Mouse (Mus musculus): Measurements from ENCODE around the gene 1700037H04Rik. TPM values are rescaled to one million over a fixed set of nuclear protein-coding genes. Genes with fewer than 3 reads are reported as not detected.

Gene 1700037H04Rik
- total RNA-seq, 2 experiments from 2014 or later, result 3.6 to 4.5 TPM

DNA sequence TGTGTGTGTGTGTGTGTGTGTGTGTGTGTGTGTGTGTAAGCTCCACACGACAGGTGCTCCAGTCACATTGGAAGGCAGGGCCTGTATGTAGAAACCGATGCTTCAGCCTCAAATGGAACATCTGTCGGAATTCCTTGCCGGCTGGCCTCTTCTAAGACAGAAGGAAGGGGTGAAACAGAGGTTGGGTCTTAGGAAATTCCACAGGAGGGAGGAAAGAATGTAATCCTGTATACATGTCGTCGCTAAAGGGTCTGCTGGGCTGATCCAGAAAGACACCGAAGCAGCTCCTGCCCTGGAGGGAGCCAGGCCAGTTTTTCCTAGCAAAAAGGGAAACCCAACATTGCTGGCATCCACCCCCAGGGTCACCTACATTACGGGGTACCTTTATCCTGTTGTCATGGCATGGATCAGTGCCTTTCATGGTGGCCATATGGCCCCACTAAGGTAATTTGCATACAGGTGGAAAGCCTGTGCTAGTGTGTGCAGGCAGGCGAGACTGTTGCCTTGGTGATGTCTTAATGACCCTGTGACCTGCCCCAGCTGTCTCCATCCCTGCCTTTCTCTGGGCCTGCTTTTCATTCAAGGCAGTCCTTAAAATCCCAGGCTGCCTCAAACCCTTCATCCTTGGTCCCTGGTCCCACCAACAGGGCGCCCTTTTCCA, 30.6 kb upstream of the 1700037H04Rik start:
- no peak for DNase-seq
- no peak for TF ChIP-seq CTCF (IDR thresholded peaks at IDR 0.05)
- no peak overlapping the region for H3K4me3 ChIP-seq
- no peak overlapping the region for H3K27ac ChIP-seq
- intact Hi-C loops (cut with DNase I), result no loop called here

DNA sequence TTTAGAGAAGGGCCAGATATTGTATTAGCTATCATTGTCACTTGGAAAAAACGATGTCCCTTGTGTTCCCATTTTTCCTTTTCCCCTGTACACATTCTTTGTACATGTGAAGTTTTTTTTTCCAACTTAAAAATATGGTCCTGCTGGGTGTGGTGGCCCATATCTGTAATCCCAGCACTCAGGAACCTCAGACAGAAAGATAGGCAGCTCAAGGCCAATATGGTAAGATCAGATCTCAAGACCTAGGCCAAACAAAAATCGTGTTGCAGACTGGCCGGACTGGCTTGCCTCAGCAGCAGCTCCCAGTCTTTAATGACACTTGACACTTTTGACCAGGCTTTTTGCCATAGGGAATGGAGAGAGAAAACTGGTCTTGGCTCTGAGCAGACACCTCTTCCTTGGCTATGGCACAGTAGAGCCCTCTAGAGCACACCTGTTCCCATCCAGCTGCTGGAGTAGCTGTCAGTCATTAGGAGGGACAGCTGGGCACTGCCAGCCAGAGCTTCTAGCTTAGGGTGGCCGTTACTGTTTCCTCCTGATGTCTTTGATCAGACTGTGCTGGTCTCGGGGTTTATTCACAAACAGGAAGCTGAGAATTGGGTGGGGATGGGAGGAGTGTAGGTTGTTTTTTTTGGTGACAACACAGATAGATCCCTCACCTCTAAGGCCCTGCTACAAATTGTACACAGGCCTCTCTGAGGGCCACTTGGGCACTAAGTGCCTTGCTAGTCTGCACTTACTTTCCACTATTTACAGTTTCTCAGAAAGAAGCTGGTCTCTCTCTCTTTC, 29.8 kb upstream of the 1700037H04Rik start:
- intact Hi-C loops (cut with DNase I), result loop anchor here (10.0 kb wide), 1 partner anchor 325 kb away; no protein-coding TSS in a partner anchor
- no peak overlapping the region for H3K4me3 ChIP-seq
- H3K27ac ChIP-seq, result peak overlapping the region; percentile 48
- no peak for TF ChIP-seq CTCF (IDR thresholded peaks at IDR 0.05)
- DNase-seq, result peak; percentile 74

DNA sequence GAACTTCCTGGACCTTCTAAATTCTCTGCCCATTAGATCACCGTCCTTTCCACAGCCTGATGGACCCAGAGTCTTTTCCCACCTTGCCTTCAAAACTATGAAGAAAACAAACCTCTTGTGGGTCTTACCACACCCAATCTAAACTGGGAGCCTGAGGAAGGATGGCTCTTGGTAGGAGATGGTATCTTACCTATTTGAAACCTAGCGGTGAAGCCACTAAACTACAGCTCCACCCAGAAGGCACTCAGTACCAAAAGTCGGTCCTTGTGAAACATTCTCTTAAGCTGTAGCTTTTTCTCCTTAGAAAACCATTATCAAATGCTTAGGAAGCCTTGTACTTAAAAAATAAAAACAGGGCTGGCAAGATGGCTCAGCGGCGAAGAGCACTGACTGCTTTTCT, 28.4 kb upstream of the 1700037H04Rik start:
- H3K27ac ChIP-seq, result no peak overlapping the region
- intact Hi-C loops (cut with DNase I), result loop anchor here (10.0 kb wide), 1 partner anchor 326 kb away; no protein-coding TSS in a partner anchor
- no peak overlapping the region for H3K4me3 ChIP-seq
- TF ChIP-seq CTCF (IDR thresholded peaks at IDR 0.05), result no peak
- no peak for DNase-seq

DNA sequence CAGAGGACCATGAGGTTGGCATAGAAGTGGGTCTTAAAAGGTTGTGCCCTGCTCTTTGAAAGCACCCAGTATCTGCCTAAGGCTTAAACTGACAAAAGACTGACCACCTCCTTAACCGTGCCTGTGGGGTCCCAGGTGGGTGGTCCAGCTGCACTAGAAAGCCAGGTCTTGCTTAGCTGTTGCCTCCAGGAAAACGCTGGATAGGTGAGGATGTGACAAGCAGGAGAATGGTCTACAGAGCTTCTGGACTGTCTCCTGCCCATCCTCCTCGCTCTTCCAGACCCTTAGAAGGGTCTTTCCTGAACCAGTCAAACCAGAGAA, 27.7 kb upstream of the 1700037H04Rik start:
- Histone ChIP-seq H3K4me3 (peak overlapping the region; percentile 74), H3K27ac (peak overlapping the region; percentile 82)
- no peak for DNase-seq
- TF ChIP-seq CTCF (IDR thresholded peaks at IDR 0.05), result no peak
- intact Hi-C loops (cut with DNase I), result loop anchor here (2.0 to 10.0 kb wide), 2 partner anchors 17 to 327 kb away; no protein-coding TSS in a partner anchor

DNA sequence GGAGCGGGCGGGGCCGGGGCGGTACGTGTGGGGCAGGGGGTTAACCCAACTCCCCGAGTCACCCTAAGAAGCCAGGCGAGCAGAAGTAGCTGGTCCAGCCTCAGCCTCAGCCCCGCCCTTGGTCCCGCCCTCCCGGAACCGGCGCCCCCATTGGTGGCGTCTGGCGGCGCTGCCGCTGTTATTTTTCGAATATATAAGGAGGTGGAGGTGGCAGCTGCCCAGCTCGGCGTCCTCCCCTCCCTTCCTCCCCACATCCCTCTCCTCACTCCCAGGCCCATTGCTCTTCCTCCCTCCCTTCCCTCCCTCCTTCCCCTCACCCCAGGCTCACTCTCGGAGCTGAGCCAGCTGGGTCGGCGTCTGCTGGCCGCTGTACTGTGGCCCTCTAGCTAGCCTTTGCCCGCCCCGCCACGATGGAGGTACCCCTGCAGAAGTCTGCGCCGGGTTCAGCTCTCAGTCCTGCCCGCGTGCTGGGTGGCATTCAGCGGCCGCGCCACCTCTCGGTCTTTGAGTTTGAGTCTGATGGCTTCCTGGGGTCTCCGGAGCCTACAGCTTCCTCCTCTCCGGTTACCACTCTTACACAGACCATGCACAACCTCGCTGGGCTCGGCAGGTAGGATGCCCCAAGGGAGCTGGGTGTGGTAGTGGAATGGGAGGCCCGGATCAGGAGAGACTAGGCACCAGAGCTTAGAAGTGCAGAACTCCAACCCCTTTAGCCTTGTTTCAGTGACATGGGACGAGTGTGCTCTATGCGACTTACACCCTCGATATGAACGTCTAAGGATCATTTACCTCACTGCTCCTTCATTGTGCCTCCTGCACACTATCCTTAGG, 27.1 kb upstream of the 1700037H04Rik start, which contains the start of the genes Cdc25b and Spef1:
Gene Cdc25b (plus strand): TSS at position 179 of the 831 bp plus-strand sequence.
Gene Spef1 (minus strand): TSS at position 512 of the 831 bp plus-strand sequence.
- peak; percentile 38; the same call in 1 of the 2 replicates for TF ChIP-seq CTCF (IDR thresholded peaks at IDR 0.05)
- Histone ChIP-seq H3K4me3 (peak within 1 kb of the TSS; percentile 74), H3K27ac (peak within 1 kb of the TSS; percentile 82)
- intact Hi-C loops (cut with DNase I), result loop anchor here (2.0 to 10.0 kb wide), 2 partner anchors 18 to 328 kb away; no protein-coding TSS in a partner anchor
- DNase-seq, result peak; percentile 92

DNA sequence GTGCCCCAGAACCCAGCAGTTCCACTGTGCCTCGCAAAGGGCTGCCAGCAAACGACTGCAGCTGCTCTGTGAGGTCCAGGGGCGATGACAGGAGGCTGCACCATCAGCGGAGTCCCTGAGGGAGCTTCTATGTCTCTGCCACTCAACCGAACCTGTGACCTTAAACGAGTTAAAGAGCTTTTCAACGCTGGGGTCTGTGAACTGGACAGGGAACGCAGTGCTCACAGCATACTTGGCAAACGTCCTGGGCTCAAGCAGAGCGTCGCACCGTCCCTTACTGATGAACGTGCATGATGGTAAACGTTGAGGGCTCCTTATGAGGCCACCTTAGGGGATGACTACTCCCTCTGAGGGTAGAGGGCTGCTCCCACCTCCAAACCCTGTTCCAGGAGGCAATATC, 26.5 kb upstream of the 1700037H04Rik start:
- H3K27ac ChIP-seq, result peak overlapping the region; percentile 82
- H3K4me3 ChIP-seq, result peak overlapping the region; percentile 74
- peak; percentile 40 for DNase-seq
- TF ChIP-seq CTCF (IDR thresholded peaks at IDR 0.05), result no peak
- intact Hi-C loops (cut with DNase I), result loop anchor here (2.0 to 10.0 kb wide), 2 partner anchors 18 to 328 kb away; no protein-coding TSS in a partner anchor

DNA sequence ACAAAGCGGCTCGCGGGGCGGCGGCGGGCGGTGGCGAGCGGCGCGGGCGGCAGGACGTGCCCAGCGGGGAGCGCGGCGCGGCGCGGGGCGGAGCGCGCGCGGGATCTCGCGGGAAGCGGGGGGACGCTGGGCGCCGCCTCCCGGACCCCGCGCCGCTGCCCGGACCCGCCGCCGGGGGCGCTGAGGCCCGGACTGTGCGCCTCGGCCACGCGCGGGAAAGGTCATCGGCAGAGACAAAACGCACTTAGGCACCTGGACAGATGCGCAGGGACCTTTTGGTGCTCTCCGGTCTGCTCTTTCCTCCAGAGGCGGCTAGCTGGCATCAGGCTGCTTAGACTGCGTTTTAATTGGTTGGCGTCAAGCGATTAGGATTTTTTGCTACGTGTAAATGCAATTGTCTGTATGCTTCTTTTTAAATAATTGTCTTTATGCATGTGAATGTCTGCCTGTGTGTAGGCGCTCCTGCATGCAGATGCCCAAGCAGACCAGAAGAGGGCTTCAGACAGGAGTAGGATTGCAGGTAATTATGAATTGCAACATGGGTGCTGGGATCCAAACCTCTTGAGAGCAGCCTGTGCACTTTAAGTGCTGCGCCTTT, 20.2 kb upstream of the 1700037H04Rik start, which contains the start of gene Cenpb:
Gene Cenpb (minus strand): TSS at position 78 of the 598 bp plus-strand sequence.
- Histone ChIP-seq H3K4me3 (peak within 1 kb of the TSS; percentile 88), H3K27ac (peak within 1 kb of the TSS; percentile 88)
- DNase-seq, result peak; percentile 93
- intact Hi-C loops (cut with DNase I), result loop anchor here (5.0 to 10.0 kb wide), 3 partner anchors 32 to 335 kb away; no protein-coding TSS in a partner anchor
- TF ChIP-seq CTCF (IDR thresholded peaks at IDR 0.05), result peak; percentile 65

DNA sequence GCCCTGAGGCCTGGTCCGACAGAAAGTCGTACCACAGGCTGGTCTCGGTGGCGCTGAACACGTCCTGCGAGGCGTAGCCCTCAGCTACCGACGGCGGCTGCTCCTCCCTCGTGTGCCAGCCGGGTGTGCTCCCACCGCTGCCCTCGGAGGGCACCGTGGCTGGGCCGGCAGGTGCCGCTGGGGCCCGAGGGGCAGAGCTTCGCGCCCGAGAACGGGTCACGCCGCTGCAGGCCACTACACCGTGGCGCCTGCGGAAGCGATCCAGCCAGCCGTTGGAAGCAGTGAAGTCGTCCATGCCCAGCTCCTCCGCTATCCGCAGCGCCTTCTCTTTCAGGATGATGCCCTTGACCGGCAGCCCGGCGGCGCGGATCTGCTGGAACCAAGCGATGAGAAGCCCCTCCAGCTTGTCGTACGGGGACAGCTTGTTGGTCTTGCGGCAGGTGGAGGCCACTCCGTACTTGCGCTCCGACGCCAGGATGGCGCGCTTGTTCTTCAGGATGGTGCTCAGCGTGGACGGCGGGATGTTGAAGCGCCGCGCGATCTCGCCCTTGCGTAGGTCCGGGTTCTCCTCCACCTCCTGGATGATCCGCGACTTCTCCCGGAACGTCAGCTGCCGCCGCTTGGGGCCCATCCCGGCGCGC, 19.5 kb upstream of the 1700037H04Rik start:
- Histone ChIP-seq H3K4me3 (peak overlapping the region; percentile 88), H3K27ac (peak overlapping the region; percentile 85)
- intact Hi-C loops (cut with DNase I), result loop anchor here (5.0 kb wide), 1 partner anchor 33 kb away; no protein-coding TSS in a partner anchor
- DNase-seq, result peak; percentile 78
- no peak for TF ChIP-seq CTCF (IDR thresholded peaks at IDR 0.05)

DNA sequence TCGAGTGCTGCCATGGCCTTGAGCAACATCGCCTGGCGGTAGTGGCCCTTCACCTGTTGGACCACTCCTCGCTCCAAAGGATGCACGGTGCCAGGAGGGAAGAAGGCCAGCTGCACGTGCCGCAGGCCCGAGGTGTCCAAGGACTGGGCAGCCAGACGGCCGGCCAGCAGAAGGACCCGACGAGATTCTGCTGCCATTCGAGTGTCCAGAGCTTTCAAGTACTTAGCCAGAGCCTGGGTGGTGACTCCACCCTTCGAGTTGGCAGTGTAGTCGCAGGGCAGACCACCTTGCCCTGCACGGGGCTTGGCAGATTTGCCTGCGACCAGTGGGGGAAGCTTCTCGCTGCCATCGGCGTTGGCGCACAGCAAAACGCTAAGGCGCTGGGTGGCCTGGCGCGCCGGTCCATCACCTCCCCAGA, 19.0 kb upstream of the 1700037H04Rik start:
- no peak for TF ChIP-seq CTCF (IDR thresholded peaks at IDR 0.05)
- Histone ChIP-seq H3K4me3 (peak overlapping the region; percentile 88), H3K27ac (peak overlapping the region; percentile 85)
- peak; percentile 39 for DNase-seq
- intact Hi-C loops (cut with DNase I), result loop anchor here (5.0 kb wide), 1 partner anchor 33 kb away; no protein-coding TSS in a partner anchor

DNA sequence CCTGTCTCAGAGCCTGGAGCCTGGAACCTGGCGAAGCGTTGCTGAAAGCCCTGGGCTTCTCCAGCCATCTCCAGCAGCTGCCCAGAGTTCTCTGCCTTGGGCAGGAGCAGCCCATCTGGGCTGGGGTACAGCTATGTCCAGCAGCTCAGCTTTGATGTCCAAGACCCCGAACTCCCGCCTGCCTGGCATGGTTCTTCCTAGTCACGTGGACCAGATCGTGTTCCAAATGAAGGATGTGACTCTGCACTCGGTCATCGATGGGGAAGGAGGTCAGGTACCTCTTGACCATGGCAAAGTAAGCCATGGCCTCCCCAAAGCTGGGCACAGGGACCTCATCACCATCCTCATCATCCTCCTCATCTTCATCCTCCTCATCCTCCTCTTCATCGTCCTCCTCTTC, 18.1 kb upstream of the 1700037H04Rik start:
- intact Hi-C loops (cut with DNase I), result loop anchor here (5.0 kb wide), 1 partner anchor 34 kb away; no protein-coding TSS in a partner anchor
- TF ChIP-seq CTCF (IDR thresholded peaks at IDR 0.05), result no peak
- DNase-seq, result no peak
- H3K27ac ChIP-seq, result peak overlapping the region; percentile 85
- peak overlapping the region; percentile 88 for H3K4me3 ChIP-seq

DNA sequence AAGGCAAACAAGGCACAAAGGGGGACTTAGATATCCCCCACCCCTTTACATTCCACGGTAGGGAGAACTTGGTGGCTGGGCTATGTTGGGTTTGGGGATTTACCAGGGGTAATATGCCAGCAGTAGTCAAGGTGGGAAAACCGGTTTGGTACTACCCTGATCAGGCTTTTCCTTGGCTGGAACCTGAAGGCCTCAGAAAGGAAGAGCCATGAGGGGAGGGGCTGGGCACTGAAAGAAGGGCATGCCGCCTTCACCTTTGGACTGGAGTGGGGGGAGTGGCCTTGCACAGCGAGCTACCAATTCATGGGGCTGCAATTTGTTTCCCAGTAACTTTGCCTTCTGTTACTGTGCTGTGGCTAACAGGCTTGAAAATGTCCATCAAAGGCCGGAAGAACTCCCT, 16.6 kb upstream of the 1700037H04Rik start:
- intact Hi-C loops (cut with DNase I), result loop anchor here (5.0 kb wide), 1 partner anchor 36 kb away; no protein-coding TSS in a partner anchor
- H3K27ac ChIP-seq, result no peak overlapping the region
- H3K4me3 ChIP-seq, result no peak overlapping the region
- no peak for TF ChIP-seq CTCF (IDR thresholded peaks at IDR 0.05)
- DNase-seq, result no peak
